Mouse (Mus musculus) small intestine, adult 2 months (tissue): Measurements from ENCODE around the gene Zbtb24.

Experiments used
- CTCF ChIP-seq: fragments of 200-500 bp; IDR thresholded peaks from 2 replicates; pipeline ENCODE4 v1.5.1; 2012; ENCODE audit warnings: low read depth, mild to moderate bottlenecking, control low read depth, inconsistent platforms, low read length, moderate library complexity, mixed read lengths; ENCODE audit not compliant: insufficient replicate concordance, insufficient read length; ENCODE audit errors: extremely low read depth
- POLR2A ChIP-seq: fragments of 200-500 bp; IDR thresholded peaks from 2 replicates; pipeline ENCODE4 v1.6.1; 2012; ENCODE audit warnings: low read depth, mild to moderate bottlenecking, control low read depth, inconsistent platforms, low read length, moderate library complexity

DNA sequence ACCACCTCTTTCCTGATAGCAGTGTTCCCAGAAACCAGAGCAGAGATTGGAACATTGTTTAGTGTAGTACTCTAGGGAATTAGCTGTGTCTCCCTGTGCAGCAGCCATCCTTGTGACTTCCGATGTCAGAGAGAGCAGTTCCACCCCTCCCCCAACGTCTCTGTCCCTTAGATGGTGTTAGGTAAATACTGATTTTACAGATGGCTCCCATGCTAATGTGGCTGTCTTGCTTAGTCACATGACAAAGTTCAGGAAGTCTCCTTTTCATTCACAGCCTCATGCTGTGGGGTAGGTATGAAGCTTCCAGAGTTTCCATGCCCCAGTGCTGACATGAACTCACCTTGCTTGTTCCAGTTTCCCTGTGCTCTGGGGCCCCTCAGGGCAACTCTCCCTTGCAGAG lies 10.3 kb downstream of the Zbtb24 start:
- TF ChIP-seq POLR2A (no peak), CTCF (no peak)
